Mouse (Mus musculus) gastrocnemius, adult 18-20 months (tissue): ENCODE data around the gene Gm14597. TPM values are rescaled to one million over a fixed set of nuclear protein-coding genes. Genes with fewer than 3 reads are reported as not detected.
"Not testable (repeated sequence)": the region's sequence is repeated elsewhere in the genome, so short reads cannot be mapped to it uniquely, and the experiment has no call there.

ENCODE experiments used
- DNase-seq: peaks from one replicate; pipeline ENCODE4 v3.0.0; 2021; ENCODE audit warnings: low spot score
- long read RNA-seq, 2 experiments: library from polyadenylated mRNA; stranded (forward); transcript quantifications; one replicate each; pipeline ENCODE4 v2.0.0; 2021
- total RNA-seq, 2 experiments: library from RNA; stranded (reverse); gene quantifications; 2 replicates each; pipeline ENCODE4 v1.2.3; 2021

The Gm14597 gene
- total RNA-seq, result not detected
- long read RNA-seq, experiment 1, result 0 reads
- long read RNA-seq, experiment 2, result 0 reads

- DNase-seq, result not testable (repeated sequence)
Measured at GRCm38 (mm10) chrX:53608879-53609278, at the start of gene Gm14597. Gm14597 (minus strand) TSS chrX:53608979.

GRCm38 (mm10) chrX:53652917-53653316, 44.1 kb upstream of the Gm14597 start:
- DNase-seq, result not testable (repeated sequence)

GRCm38 (mm10) chrX:53645885-53646284, 37.1 kb upstream of the Gm14597 start:
- no peak for DNase-seq

GRCm38 (mm10) chrX:53642980-53643961, 34.5 kb upstream of the Gm14597 start, which contains the start of gene Rtl8a:
Rtl8a (minus strand) TSS chrX:53643682.
- peak; percentile 81 for DNase-seq

- DNase-seq, result not testable (repeated sequence)
Measured at GRCm38 (mm10) chrX:53642604-53642979, 33.8 kb upstream of the Gm14597 start.

- DNase-seq, result not testable (repeated sequence)
Measured at GRCm38 (mm10) chrX:53638107-53638506, 29.3 kb upstream of the Gm14597 start.

GRCm38 (mm10) chrX:53611395-53611794, 2.6 kb upstream of the Gm14597 start:
- not testable (repeated sequence) for DNase-seq

- peak; percentile 74 for DNase-seq
Measured at GRCm38 (mm10) chrX:53610571-53610970, 1.8 kb upstream of the Gm14597 start.

GRCm38 (mm10) chrX:53608122-53608813, 511 bp downstream of the Gm14597 start:
- DNase-seq, result no peak

- peak; percentile 18 for DNase-seq
Measured at GRCm38 (mm10) chrX:53607242-53608121, 1.3 kb downstream of the Gm14597 start, which contains the start of gene Rtl8c. Rtl8c (plus strand) TSS chrX:53608032.

GRCm38 (mm10) chrX:53606176-53606575, 2.6 kb downstream of the Gm14597 start:
- DNase-seq, result not testable (repeated sequence)

- DNase-seq, result peak; percentile 21
Measured at GRCm38 (mm10) chrX:53599993-53600392, 8.8 kb downstream of the Gm14597 start.

GRCm38 (mm10) chrX:53583404-53583803, 25.4 kb downstream of the Gm14597 start:
- not testable (repeated sequence) for DNase-seq

- DNase-seq, result not testable (repeated sequence)
Measured at GRCm38 (mm10) chrX:53581407-53581806, 27.4 kb downstream of the Gm14597 start.

- no peak for DNase-seq
Measured at GRCm38 (mm10) chrX:53579311-53579710, 29.5 kb downstream of the Gm14597 start.

Other genes with a start within 250 kb of the Gm14597 start
- gene Mospd1, start 238.5 kb downstream of the Gm14597 start, total RNA-seq, result 10 to 100 TPM; 71.1 to 87.9 TPM
- gene Etd, start 174.1 kb downstream of the Gm14597 start, total RNA-seq, result not detected
- 1 to 10 TPM; 3.2 to 3.9 TPM for gene Rtl8c, start 947 bp downstream of the Gm14597 start, total RNA-seq
- 10 to 100 TPM; 63.3 to 64.5 TPM for gene Rtl8a, start 34.7 kb upstream of the Gm14597 start, total RNA-seq
- 10 to 100 TPM; 47.1 to 57.3 TPM for gene Rtl8b, start 61.4 kb upstream of the Gm14597 start, total RNA-seq
- not detected for gene 4930502E18Rik, start 115.8 kb upstream of the Gm14597 start, total RNA-seq
- not detected for gene 1700013H16Rik, start 148.9 kb upstream of the Gm14597 start, total RNA-seq
- not detected for gene Zfp36l3, start 167.4 kb upstream of the Gm14597 start, total RNA-seq
- gene Xlr, start 188.7 kb upstream of the Gm14597 start, total RNA-seq, result under 1 TPM in 1 of 2 experiments, not detected in 1; 0.45 TPM